Mouse (Mus musculus): ENCODE data around the gene Gmnc. TPM values are rescaled to one million over a fixed set of nuclear protein-coding genes. Genes with fewer than 3 reads are reported as not detected.

The Gmnc gene
- polyA plus RNA-seq (2017; shearing (Covaris generic)) = not detected

GRCm38 (mm10) chr16:26991477-26992300 lies at the start of gene Gmnc:
Gene Gmnc, minus strand, starts transcription at chr16:26991652.

Measured in CD4-positive, CD25-positive, alpha-beta regulatory T cell, adult 9 weeks (primary cell).